Mouse (Mus musculus) frontal cortex, postnatal 10 days (tissue): ENCODE data around the gene Apex1.
"Not testable (repeated sequence)": the region's sequence is repeated elsewhere in the genome, so short reads cannot be mapped to it uniquely, and the experiment has no call there.

Experiments used
- DNase-seq, 2 experiments: peaks; one replicate each; pipeline ENCODE4 v3.0.0; 2022; ENCODE audit warnings: low spot score in 2 of 2, mixed read lengths in 1 of 2

Gene Apex1

DNA sequence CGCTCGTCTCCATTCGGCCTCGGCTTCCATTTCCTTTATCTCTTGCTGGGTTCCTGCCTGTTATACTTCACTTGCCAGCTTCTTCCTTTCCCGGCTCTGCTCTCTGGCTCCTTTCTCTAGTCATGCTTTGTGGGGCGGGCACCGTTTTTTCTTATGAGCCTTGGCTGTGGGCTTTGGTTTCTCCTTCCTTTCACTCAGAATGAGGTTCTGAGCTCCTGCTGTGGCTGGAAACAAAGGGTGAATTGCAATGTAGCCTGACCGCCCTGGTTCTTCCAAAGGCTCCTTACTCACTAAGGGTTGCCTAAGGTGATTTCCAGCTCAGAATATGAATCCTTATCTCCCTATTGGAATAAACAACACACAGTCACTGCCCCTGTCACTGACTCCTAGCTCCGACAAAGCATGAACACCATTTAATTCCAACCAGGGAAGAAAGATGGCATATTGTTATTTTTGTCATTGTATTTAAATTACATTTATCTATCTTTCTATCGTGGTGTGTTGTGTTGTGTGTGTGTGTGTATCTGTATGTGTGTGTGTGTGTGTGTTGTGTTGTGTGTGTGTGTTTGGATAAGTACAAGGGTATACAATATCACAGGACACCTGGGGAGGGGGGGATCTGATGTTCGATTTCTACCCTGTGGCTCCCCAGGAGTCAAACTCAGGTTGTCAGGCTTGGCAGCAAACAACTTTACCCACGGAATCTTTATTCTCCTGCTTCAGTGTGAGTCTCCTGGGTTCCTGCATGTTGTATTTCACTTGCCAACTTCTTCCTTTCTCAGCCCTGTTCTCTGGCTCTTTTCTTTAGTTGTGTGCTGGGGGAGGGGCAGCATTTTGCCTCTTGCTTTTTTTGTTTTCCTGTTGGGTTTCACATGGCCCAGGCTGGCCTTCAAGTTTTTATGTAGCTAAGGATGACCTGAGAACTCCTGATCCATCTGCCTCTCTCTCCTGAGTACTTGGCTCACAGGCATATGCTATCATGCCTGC is 45.1 kb downstream of the Apex1 start:
- peak; percentile 51 to 52 for DNase-seq

DNA sequence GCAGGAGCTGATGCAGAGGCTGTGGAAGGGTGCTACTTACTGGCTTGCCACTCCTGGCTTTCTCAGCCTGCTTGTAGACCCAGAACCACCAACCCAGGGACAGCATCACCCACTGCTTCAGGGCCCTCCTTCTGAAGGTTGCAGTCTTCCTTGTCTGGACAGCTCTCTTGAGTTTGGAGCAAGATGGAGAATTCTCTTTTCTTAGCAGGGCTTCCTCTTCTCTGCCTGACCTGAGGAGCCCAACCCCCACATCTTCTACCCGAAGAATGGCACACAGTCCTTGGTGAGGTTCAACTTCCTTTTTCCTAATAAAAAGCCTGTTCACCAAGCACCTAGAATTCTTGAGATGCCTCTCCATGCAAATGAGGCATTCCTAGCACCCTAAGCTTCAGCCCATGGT is 46.1 kb downstream of the Apex1 start:
- DNase-seq: no peak

DNA sequence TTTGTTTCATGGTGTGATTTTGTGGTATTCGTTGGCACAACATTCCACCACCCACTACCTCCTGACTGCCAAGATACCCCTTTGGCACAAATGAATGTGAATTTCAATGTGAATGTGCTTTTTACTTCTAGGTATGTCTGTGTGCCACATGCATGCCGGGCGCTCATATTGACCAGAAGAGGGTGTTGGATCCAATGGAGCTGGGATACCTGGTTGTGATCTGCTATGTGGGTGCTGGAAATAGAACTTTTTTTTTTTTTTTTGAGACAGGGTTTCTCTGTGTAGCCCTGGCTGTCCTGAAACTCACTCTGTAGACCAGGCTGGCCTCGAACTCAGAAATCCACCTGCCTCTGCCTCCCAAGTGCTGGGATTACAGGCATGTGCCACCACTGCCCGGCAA is 48.3 kb downstream of the Apex1 start:
- not testable (repeated sequence) for DNase-seq

DNA sequence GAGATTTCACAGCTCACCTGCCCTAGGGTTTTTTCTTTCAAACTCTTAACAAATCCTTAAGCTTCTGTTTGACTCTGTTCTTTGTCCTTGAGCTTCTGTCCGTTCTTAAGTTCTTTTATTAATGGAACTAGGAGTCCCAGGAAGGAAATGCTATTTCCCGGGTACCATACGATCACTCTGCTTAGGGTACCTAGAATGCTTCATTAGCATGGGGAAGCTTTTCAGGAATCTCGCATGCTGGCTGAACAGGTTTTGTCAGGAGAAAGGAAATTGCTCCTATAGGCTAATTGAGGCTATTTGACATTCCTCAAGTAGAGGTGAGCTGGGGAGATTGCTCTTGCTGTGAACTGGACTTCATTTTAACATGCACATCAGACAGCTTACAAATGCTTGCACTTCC is 48.9 kb downstream of the Apex1 start:
- no peak for DNase-seq

DNA sequence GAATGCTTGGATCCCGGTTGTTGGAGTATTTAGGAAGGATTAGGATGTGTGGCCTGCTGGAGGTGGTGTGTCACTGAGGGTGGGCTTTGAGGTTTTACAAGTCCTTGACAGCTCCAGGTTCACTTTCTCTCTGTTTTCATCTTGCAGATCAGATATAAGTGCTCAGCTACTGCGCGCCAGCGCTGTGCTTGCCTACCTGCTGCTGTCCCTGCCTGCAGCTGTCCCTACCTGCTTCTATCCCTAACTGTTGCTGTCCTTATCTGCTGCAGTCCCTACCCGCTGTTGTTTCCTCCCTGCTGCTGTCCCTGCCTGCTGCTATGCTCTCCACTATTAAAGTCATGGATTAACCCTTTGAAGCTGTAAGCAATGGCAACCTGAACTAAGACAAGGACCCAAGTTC is 50.2 kb downstream of the Apex1 start:
- no peak for DNase-seq

DNA sequence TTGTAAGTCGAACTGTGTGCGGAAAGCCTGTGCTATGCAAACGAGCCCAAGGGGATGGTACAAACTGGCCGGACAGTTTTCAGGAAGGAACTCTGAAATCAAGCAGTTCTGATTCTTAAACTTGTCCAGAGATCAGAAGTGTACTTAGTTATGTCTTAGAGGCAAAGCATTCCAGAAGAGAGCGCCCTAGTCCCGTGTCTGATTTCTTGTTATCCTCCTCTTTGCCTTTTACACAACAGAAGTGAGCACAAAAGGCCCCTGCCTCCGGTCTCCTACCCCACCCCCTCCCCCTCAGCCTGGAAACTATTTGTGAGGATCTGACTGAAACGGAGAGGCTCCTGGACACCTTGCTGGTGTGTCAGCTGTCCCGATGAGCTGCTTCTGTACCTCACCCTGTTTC is 51.9 kb downstream of the Apex1 start:
- DNase-seq: no peak
